Mouse (Mus musculus) 3134 (cell line): ENCODE measurements around the gene Qprt.

Source experiments
- DNase-seq: peaks from one replicate; pipeline ENCODE4 v3.0.0-alpha.2; 2011; ENCODE audit warnings: low spot score; ENCODE audit not compliant: insufficient read length; ENCODE audit errors: extremely low read depth

Gene Qprt

DNA sequence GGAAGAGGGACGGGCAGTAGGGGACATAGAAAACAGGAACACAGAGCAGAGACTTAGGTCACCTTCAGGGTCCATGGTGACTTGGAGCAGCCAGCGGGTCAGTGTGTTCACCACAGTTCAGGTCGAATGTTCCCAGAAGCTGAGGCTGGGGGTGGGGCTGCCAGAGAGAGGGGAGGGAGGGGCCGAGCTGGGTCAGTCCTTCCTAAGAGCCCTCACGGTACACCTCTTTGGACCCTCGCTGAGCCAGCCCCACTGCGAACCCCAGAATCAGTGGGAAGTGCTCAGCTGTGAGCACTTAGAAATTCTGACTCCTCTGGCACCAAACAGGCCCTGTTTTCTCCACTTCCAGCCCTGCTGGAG is at the start of gene Qprt:
Qprt (minus strand) TSS at position 316 of the 360 bp plus-strand sequence.
- no peak for DNase-seq

DNA sequence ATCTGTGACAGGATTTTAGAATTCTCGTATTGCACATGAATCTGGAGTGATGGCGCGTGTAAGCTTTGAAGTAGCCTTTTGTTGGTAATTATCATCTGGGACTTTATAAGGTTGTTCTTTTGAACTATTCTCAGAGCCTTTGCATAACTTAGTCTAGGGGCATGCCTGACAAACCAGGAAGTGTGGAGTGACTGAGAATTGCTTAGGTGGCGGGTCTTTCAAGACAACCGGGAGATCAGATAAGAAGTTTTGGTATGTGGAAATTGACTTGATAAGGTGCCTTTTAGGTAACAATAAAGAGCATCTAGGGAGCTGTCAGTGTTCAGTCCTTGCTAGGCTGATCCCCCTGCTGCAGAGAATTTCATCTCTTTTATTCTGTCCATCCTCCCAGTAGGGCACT is 44.5 kb upstream of the Qprt start:
- no peak for DNase-seq

DNA sequence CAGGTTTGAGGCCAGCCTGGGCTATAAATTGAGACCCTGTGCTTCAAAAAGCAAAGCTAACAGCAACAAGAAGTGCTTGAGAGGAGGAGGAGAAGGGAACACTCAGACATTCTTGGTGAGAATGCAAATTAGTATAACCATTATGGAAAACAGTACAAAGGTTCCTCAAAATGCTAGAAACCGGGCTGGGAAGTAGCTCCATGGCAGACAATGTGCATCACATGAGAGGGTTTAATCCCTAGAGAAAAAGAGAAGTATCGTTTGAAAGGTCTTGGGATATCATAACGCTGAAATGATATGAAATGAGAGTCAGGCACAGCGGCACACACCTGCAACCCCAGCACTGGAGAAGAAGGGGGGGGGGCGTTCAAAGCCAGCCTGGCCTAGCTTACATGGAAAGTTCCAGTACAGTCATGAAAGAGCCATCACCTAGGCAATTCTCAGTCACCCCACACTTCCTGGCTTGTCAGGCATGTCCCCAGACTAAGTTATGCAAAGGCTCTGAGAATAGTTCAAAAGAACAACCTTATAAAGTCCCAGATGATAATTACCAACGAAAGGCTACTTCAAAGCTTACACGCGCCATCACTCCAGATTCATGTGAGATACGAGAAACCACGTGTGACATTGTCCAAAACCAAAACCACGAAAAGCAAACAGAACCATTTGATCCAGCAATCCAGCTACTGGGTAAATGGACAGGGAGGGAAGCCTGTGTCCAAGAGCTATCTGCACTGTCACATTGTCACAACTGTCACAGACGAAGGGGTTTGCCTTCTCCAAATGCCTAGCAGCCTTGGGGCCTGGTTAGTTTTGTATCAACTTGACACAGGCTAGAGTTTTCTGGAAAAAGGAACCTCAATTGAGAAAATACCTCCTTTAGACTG is 43.8 kb upstream of the Qprt start:
- DNase-seq = no peak

DNA sequence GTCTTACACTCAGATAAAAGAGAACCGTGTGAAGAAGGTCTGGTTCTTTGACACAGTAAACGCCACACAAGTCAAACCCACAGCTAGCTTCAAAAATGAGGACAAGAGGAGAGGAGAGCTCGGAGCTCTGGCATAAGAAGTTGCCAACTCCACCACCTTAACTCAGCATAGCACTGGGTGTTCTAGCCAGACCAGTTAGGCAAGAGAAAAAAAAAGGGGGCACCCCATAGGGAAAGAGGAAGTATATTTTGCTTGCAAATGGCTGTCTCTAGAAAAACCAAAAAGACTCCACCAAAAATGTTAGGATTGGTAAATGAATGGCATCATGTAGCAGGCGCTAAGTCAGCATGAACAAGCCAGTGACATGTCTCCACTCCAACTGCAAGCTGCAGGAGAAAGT is 42.0 kb upstream of the Qprt start:
- DNase-seq = no peak

DNA sequence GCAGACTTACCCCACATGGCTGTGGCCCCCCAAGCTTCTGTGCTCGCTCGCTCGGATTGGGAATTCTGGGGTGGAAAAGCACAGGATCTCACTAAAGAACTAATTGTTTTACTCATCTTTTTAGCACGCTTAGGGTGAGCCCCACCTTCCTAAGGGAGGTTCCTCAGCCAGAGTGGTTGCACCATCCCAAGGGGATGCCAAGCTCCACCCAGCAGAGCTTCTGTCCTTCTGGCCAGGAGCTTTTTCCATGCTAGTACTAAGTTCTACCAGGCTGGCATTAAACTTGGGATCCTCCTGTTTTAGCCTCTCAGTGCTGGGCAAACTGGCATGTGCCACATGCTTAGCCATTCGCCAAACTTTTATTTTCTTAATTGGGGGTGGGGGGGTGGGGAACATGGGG is 40.5 kb upstream of the Qprt start:
- DNase-seq = no peak

DNA sequence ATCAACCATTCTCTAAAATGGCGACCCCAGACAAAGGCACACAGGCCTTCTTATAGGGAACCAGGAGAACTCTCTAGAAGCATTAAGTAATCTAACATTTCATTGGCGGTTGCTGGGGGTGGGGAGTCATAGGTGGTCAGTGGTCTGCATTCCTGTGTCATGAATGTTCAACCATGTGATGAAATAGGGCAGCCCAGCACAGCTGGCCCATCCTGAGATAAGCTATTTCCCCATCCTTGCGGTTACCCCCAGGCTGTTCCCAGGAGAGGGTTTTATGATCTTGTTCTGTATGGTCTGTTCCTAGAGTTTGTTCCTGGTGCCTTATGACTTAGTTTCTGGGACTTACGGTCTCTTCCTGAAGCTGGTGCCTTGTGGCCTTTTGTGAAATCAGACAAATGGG is 35.5 kb upstream of the Qprt start:
- DNase-seq = peak; percentile 64

DNA sequence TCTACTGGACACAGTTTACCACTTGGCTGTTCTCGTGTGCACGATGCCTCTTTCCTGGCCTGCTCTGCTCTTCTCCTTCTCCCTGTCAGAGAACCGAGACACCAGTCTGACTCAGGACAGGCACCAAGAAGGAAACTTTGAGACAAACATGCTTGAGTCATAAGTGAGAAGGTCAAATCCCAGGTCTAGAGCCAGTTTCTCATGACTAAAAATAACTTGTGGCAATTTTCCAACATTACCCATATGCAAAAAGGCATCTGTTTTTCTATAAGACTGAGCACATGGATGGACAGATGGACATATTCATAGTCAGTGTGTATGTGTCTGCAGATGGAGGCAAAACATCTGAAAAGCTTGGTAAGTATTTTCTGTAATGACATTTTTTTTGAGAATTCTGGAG is 31.5 kb upstream of the Qprt start:
- peak; percentile 37 for DNase-seq

DNA sequence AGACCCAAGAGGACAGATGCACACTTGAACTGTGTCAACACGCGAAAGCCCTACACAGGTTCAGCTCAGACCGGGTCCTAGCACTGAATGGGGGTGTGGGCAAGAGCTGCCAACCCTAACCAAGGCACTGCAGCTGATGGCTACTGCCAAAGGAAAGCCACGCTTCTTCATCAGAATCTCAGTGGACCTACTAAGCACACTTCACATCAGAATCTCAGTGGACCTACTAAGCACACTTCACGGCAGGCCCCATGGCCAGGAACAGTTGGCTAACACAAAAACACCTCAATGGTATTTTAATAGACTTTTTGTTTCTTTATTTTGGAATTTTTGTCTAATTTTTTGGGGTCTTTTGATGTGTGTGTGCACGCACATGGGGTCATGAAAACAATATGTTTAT is 30.4 kb upstream of the Qprt start:
- no peak for DNase-seq

DNA sequence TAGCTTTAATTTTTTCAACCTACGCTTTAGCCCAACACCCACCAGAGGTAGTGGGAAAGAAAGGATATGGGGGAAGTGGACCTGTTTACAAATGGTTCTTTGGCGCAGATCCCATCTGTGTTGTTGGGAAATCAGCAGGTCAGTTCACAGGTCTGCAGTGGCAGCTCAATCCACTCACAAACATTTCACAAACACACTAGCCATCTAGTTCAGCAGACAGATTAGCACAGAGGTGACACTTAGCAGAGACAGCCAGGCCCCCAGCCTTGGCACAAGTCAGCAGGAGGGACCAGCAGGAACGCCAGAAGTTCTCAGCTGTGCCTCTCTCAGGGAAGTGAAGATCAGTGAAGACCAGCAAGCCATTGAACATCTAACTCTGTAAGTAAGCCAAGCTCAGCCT is 25.9 kb upstream of the Qprt start:
- no peak for DNase-seq

DNA sequence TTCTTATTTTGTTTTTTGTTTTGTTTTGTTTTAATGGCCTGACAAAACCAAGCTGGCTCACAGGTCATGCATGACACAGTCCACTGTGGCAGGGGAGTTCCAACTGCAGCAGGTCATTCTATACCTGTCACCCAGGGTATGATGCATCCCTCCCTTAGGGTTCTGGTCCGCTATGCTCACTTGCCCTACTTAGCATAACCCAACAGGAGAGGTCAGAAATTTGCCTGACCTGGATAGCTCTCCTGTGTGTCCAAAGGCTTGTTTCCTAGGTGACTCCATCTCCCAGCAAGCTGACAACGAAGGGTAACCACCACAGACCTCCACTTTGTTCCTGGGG is 24.2 kb upstream of the Qprt start:
- no peak for DNase-seq

DNA sequence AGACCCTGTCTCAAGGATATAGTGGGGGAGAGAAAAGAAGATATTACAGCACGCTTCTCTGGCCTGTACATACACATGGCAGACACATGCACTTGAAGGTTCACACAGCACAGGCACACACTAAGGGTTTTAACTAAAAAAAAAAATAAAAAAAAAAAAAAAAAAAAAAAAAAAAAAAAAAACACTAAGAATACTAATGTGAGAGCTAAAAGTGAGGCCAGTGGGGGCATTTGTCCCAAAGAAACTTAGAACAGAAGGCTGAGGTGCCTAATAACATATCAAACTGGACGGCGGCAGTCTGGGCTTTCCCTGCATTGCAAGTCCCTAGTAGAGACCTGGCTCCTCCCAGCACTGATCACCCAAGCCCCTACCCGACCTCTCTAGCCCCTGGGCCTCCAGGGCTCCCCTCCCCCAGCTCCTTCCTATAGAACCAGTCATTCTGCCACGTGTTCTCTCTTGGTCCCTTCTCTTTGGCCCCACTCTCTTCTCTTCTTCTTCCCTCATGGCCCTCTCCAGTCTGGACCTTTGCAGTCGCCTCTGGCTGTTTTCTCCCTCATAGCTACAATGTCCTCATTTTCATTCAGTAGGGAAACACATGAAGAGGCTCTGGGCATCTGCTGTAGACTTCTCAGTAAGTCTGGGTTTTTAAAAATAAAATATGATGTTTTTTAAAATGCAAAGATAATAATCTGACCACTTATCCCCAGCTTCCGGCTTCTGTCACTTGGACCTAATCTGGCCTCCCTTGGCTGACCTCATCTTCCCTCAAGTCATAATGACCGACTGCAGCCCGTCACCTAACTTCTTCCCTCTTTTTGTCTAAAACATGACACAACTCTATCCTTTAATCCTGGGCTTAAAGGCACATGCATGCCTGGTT is 23.6 kb upstream of the Qprt start:
- DNase-seq = no peak

DNA sequence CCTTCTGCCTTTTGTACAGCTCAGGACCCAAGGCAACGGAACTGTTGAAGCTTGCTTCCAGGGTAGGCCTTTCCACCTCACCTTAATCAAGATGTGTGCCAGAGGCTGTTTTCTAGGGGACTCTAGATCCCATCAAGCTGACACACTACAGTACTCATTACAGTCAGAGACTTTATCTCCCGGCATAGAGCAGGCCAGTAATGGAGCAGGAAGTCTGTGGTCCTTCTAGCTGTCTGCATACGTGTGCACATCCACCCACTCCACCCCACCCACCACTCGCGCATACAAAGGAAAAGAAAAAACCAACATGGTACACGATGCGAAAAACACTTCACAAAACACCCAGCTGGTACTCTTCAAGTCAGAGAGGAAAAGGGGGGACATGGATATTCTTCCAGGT is 22.4 kb upstream of the Qprt start:
- DNase-seq = no peak

DNA sequence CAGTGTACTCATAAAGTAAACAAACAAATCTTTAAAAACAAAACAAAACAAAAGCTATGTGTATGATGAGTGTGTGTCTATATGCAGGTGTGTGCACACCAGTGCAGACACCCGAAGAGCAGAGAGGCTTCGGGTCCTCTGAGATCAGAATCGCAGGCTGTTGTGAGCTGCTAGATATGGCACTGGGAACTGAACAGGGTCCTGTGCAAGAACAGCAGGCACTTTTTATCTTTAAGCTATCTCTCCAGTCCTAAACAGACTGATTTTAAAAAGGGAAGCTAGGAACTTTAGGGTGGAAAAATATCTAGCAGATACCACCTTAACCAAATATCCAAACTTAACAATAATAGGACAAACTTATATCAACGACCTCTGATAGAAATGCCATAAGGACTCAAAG is 20.6 kb upstream of the Qprt start:
- DNase-seq = no peak

DNA sequence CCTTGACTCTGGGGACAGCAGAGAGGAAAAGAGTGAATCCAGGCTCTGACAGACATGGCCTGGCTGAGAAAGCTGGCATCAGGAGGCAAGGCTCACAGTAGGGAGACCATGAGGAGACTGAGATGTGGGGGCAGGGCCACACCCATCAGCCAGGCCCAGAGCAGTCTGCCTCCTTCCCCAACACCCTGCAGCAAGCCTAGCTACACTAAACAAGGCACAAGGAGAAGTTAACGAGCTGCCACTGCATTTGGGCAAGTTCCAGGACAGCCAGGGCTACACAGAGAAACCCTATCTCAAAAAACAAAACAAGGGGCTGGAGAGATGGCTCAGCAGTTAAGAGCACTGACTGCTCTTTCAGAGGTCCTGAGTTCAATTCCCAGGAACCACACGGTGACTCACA is 20.2 kb upstream of the Qprt start:
- no peak for DNase-seq

DNA sequence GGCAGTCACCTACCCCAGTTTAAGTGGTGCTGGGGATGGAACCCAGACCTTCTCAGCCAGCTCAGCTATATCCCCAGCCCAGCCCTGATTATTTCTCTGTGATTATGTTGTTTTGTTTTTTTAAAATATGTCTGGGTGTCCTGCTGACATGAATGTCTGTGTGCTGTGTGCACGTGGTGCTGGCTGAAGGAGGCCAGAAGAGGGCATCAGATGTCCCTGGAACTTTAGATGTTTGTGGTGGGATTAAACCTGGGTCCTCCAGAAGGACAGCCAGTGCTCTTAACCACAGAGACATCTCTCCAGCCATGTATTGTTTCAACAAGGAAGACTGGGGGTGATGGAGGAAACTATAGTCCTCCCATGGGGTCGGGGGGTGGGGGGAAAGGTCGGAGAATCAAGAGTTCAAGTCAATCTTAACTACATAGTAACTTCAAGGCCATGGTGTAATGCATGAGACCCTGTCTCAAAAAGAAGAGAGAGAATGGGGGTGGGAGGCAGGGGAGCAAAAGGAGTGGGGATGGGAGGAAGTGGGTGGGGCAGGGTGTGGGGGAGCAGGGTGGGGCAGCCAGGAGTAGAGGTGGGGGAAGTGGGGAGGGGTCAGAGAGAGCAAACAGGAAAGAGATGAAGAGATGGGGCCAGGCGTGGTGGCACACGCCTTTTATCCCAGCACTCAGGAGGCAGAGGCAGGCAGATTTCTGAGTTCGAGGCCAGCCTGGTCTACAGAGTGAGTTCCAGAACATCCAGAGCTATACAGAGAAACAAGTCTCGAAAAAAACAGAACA is 18.8 kb upstream of the Qprt start:
- no peak for DNase-seq

DNA sequence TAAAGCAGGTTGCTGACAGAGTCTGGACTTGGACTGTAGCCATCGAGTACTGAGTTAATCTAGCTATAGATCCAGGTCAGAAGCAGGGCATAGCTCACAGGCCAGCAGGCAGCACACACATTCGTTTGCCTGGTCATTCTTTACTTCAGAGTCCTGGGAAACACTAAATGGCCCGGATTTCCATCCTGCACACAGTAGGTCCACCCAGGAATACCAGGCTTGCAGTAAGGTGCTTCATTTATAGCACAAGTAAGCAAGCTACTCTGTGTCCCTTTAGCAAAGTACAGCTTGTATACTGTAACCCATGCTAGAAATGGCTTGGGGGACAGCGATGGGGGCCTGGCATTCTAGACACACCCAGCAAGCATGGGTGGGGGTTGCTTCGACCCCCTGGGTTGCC is 17.5 kb upstream of the Qprt start:
- no peak for DNase-seq

DNA sequence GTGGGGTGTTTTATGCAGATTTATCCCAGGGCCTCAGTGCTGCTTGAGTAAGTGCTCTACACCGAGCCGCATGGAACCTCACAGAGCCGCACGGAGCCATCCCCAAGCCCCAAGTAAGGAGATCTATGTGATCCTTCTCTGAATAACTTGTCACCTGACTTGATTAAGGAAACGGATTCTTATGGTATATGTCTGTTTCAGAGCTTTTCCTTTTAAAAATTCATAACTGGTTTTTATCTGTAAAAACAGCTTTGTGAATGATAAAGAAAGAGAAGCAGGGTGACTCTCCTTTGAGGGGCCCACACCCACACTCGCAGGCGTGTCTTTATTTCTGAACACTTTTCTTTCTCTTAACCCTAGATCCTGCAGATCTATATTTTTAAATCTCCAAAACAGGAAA is 17.1 kb upstream of the Qprt start:
- no peak for DNase-seq

DNA sequence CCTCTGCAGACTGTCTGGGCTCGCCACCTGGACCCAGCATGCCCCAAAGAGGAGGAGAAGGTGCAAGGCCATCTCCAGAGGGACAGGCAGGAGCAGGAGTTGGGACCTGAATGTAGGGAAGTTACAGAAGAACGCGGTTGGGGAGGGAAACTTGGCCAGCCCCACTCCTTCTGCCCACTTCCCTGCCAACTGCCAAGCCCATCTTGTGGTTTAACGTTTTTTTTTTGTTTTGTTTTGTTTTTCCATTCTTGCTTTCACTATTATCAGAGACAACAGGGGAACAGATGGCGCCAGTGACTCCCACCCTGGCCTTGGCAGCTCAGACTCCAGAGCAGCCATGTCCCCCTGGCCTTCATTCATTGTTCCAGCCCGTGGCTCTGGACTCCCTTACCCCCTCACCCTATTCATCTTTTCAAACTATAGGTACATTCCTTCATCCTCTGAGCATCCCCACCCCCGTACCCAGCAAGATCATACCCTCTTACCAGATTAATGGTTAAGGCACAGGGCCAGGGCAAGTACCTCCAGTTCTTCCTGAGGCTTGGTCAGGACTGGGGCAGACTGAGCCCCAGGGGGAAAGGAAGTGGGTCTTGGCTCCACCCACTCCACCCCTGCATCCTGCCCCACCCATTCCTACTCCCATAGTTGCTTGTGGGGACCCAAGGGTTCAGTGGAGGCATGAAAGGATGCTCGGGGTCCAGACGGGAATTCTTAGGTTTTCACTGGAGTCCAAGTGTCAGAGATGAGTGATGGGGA is 15.4 kb upstream of the Qprt start, which contains the start of gene Spn:
Spn (minus strand) TSS at position 562 of the 756 bp plus-strand sequence.
- DNase-seq = peak; percentile 48

DNA sequence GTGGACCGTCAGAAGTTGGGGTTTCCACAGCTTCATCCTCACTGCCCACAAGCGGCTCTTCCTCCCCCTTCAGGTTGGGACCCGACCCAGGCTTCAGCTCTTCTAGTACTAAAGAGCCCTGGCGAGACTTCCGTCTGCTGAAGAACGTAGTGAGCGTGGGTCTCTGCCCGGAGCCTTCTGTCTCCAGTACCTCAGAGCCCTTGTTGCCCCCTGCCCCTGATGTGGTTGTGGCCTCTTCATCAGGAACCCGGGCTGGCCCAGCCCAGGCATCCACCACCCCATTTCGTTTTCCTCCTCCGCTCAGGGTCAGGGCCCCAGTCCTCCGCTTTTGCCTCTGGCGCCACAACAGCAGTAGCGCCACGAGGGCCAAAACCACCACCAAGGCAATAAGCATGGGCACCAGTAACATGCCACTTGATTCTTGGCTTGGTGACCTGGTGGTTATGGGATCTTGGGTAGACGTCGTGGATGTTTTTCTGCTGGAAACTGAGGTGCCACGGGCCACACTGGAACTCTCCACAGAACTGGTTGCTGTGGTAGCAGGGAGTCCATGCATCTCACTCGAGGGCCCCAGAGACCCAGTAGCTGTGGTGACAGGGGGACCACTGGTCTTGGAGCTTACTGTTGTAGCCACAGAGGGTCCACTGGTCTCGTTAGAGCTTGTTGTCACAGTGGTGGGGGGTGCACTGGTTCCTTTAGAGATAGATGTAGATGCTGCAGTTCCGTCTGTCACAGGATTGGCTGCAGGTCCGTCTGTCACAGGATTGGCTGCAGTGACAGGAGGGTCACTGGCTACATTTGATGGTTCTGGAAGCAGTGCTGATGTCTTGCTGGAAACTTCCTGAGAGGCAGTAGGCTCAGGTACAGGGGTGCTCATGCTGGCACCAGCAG is 14.4 kb upstream of the Qprt start:
- no peak for DNase-seq
